Mouse (Mus musculus) layer of hippocampus, postnatal 36 days (tissue): Measurements from ENCODE around the gene Afap1. TPM values are rescaled to one million over a fixed set of nuclear protein-coding genes. Genes with fewer than 3 reads are reported as not detected.

Experiments
- DNase-seq, 2 experiments: peaks; one replicate each; pipeline ENCODE4 v3.0.0; 2022
- total RNA-seq, 2 experiments: library from RNA; stranded (reverse); gene quantifications; 2 replicates each; pipeline ENCODE4 v1.2.3; 2021

Gene Afap1
- total RNA-seq, 2 experiments from 2014 or later = 29.1 to 30.0 TPM

DNA sequence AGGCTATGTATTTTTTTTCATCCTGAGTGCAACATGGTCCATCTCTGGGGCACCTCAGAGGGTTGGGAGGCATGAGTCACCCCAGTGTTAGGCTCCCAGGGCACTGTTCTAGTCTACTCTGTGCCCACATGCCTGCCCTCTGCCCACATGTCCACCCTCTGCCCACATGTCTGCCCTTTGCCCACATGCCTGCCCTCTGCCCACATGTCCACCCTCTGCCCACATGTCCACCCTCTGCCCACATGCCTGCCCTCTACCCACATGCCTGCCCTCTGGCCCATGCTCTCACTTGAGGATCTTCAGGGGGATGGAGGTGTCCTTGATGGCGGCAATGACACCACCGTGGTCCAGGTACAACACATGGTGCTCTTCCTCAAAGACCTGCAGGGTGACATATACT is 150.0 kb downstream of the Afap1 start:
- no peak for DNase-seq

Other genes with a start within 250 kb of the Afap1 start
- 1 to 10 TPM; 3.8 to 7.3 TPM for gene Htra3, start 213.5 kb upstream of the Afap1 start, total RNA-seq
- gene Sh3tc1, start 153.3 kb upstream of the Afap1 start, total RNA-seq = 1 to 10 TPM; 1.6 to 2.7 TPM
- gene Ablim2, start 135.4 kb upstream of the Afap1 start, total RNA-seq = 100 to 1,000 TPM; 128 to 145 TPM